Mouse (Mus musculus) CH12.LX (cell line): ENCODE data around the gene Hoxc4. TPM values are rescaled to one million over a fixed set of nuclear protein-coding genes. Genes with fewer than 3 reads are reported as not detected.

Source experiments
- DNase-seq: peaks from one replicate; pipeline ENCODE4 v3.0.0-alpha.2; 2013; ENCODE audit errors: extremely low read depth
- H3K27ac ChIP-seq: 2 replicates; pipeline ENCODE4 v1.5.1; 2012; ENCODE audit warnings: low read depth, mild to moderate bottlenecking, control low read depth, moderate library complexity; ENCODE audit not compliant: insufficient read depth
- H3K27me3 ChIP-seq: replicated peaks from 2 replicates; pipeline ENCODE3; 2012; ENCODE audit warnings: inconsistent platforms
- H3K36me3 ChIP-seq, 2 experiments: replicated peaks in 1 of 2; 2 replicates each; pipeline versions ENCODE3 to v1.6.1; 2012; ENCODE audit warnings: inconsistent platforms in 1 of 2, low read length in 1 of 2, mild to moderate bottlenecking in 1 of 2, mixed read lengths in 1 of 2, moderate library complexity in 1 of 2; ENCODE audit not compliant: control insufficient read depth in 1 of 2, insufficient read depth in 1 of 2
- H3K4me1 ChIP-seq, 2 experiments: 2 replicates each; pipeline ENCODE4 v1.6.1; 2012; ENCODE audit warnings: inconsistent platforms in 1 of 2, moderate library complexity in 1 of 2; ENCODE audit not compliant: insufficient read depth in 2 of 2, control insufficient read depth in 1 of 2
- H3K4me2 ChIP-seq: 2 replicates; pipeline ENCODE4 v1.6.1; 2012; ENCODE audit warnings: low read depth, mild to moderate bottlenecking, control low read depth; ENCODE audit not compliant: poor library complexity, insufficient read depth, severe bottlenecking
- H3K4me3 ChIP-seq, 3 experiments: fragments of 150-350 bp in 1 of 3; sonication (generic) in 1 of 3; replicated peaks in 1 of 3; 2 replicates each; pipeline versions ENCODE3 to v1.5.1; 2011 to 2012; ENCODE audit warnings: low read depth in 2 of 3, low read length in 2 of 3, mild to moderate bottlenecking in 2 of 3, moderate library complexity in 2 of 3, control low read depth in 1 of 3, improper control_type of control experiment in 1 of 3, inconsistent platforms in 1 of 3, mixed read lengths in 1 of 3; ENCODE audit not compliant: poor library complexity in 1 of 3
- H3K79me2 ChIP-seq: replicated peaks from 2 replicates; pipeline ENCODE4 v1.6.1; 2012; ENCODE audit warnings: mild to moderate bottlenecking, moderate library complexity; ENCODE audit not compliant: control insufficient read depth, poor library complexity, insufficient read depth, severe bottlenecking; ENCODE audit errors: extremely low read depth
- H3K9ac ChIP-seq: 2 replicates; pipeline ENCODE4 v1.6.1; 2012; ENCODE audit warnings: low read depth, mild to moderate bottlenecking, control low read depth, moderate library complexity; ENCODE audit not compliant: insufficient read depth
- H3K9me3 ChIP-seq: replicated peaks from 2 replicates; pipeline ENCODE3; 2012; ENCODE audit warnings: low read length, inconsistent platforms, mixed read lengths
- BHLHE40 ChIP-seq: IDR thresholded peaks from 2 replicates; pipeline ENCODE4 v1.6.1; 2011; ENCODE audit warnings: mild to moderate bottlenecking, low read depth, low read length, improper control_type of control experiment
- CHD1 ChIP-seq: IDR thresholded peaks from 2 replicates; pipeline ENCODE4 v1.6.1; 2012; ENCODE audit warnings: low read depth, low read length, improper control_type of control experiment, inconsistent platforms
- CHD2 ChIP-seq: IDR thresholded peaks from 2 replicates; pipeline ENCODE4 v1.6.1; 2011; ENCODE audit warnings: low read length, improper control_type of control experiment
- ELF1 ChIP-seq: IDR thresholded peaks from 2 replicates; pipeline ENCODE4 v1.6.1; 2014; ENCODE audit warnings: low read depth, mild to moderate bottlenecking, inconsistent platforms, low read length, improper control_type of control experiment
- EP300 ChIP-seq: IDR thresholded peaks from 2 replicates; pipeline ENCODE4 v1.6.1; 2011; ENCODE audit warnings: low read length, improper control_type of control experiment
- HCFC1 ChIP-seq: IDR thresholded peaks from 2 replicates; pipeline ENCODE4 v1.6.1; 2012; ENCODE audit warnings: low read depth, mild to moderate bottlenecking, inconsistent platforms, low read length, improper control_type of control experiment
- IRF4 ChIP-seq: IDR thresholded peaks from 2 replicates; pipeline ENCODE4 v1.6.1; 2014; ENCODE audit warnings: low read depth, mild to moderate bottlenecking, inconsistent platforms, low read length, improper control_type of control experiment
- JUN ChIP-seq: IDR thresholded peaks from 2 replicates; pipeline ENCODE4 v1.6.1; 2011; ENCODE audit warnings: low read depth, mild to moderate bottlenecking, low read length, improper control_type of control experiment, moderate library complexity; ENCODE audit not compliant: insufficient read depth
- MAFK ChIP-seq: IDR thresholded peaks from 2 replicates; pipeline ENCODE4 v1.6.1; 2011; ENCODE audit warnings: low read length, improper control_type of control experiment; ENCODE audit not compliant: insufficient replicate concordance
- MAX ChIP-seq: IDR thresholded peaks from 2 replicates; pipeline ENCODE4 v1.6.1; 2011; ENCODE audit warnings: low read length, improper control_type of control experiment
- MEF2A ChIP-seq: IDR thresholded peaks from 2 replicates; pipeline ENCODE4 v1.6.1; 2014; ENCODE audit warnings: low read depth, mild to moderate bottlenecking, inconsistent platforms, low read length, improper control_type of control experiment, borderline replicate concordance
- NRF1 ChIP-seq: IDR thresholded peaks from 2 replicates; pipeline ENCODE4 v1.6.1; 2014; ENCODE audit warnings: low read depth, mild to moderate bottlenecking, inconsistent platforms, low read length, improper control_type of control experiment, moderate library complexity
- POLR2A ChIP-seq: IDR thresholded peaks from 2 replicates; pipeline ENCODE4 v1.6.1; 2011; ENCODE audit warnings: low read depth, mild to moderate bottlenecking, improper control_type of control experiment, low read length
- POLR2AphosphoS2 ChIP-seq: IDR thresholded peaks from 2 replicates; pipeline ENCODE4 v1.6.1; 2011; ENCODE audit warnings: low read depth, low read length, improper control_type of control experiment
- RAD21 ChIP-seq: IDR thresholded peaks from 2 replicates; pipeline ENCODE4 v1.6.1; 2011; ENCODE audit warnings: low read depth, mild to moderate bottlenecking, low read length, improper control_type of control experiment, moderate library complexity
- SMC3 ChIP-seq: IDR thresholded peaks from 2 replicates; pipeline ENCODE4 v1.6.1; 2011; ENCODE audit warnings: low read depth, low read length, improper control_type of control experiment
- TBP ChIP-seq: conservative IDR thresholded peaks from 2 replicates; pipeline ENCODE4 v1.6.1; 2011; ENCODE audit warnings: low read depth, low read length, improper control_type of control experiment
- TCF12 ChIP-seq: IDR thresholded peaks from 2 replicates; pipeline ENCODE4 v1.6.1; 2014; ENCODE audit warnings: low read depth, mild to moderate bottlenecking, inconsistent platforms, low read length, improper control_type of control experiment
- UBTF ChIP-seq: IDR thresholded peaks from 2 replicates; pipeline ENCODE4 v1.6.1; 2012; ENCODE audit warnings: low read depth, mild to moderate bottlenecking, inconsistent platforms, low read length, improper control_type of control experiment, moderate library complexity
- USF2 ChIP-seq: conservative IDR thresholded peaks from 2 replicates; pipeline ENCODE4 v1.6.1; 2011; ENCODE audit warnings: low read depth, low read length, improper control_type of control experiment
- ZC3H11A ChIP-seq: IDR thresholded peaks from 2 replicates; pipeline ENCODE4 v1.6.1; 2012; ENCODE audit warnings: low read depth, mild to moderate bottlenecking, inconsistent platforms, low read length, improper control_type of control experiment
- ZKSCAN1 ChIP-seq: IDR thresholded peaks from 2 replicates; pipeline ENCODE4 v1.6.1; 2012; ENCODE audit warnings: low read depth, inconsistent platforms, low read length, improper control_type of control experiment, borderline replicate concordance
- ZMIZ1 ChIP-seq: IDR thresholded peaks from 2 replicates; pipeline ENCODE4 v1.6.1; 2012; ENCODE audit warnings: low read depth, mild to moderate bottlenecking, inconsistent platforms, low read length, improper control_type of control experiment
- dilution Hi-C: fragments of 300-500 bp; cut with MboI; formaldehyde crosslinking; loops from 2 replicates; pipeline ENCODE4 v1.14.3; 2020; ENCODE audit warnings: low sequenced_read_pairs; ENCODE audit not compliant: extremely low pct_unique_long_range_greater_than_20kb, extremely low pct_ligation_motif_present
- in situ Hi-C: fragments of 300-500 bp; cut with MboI; formaldehyde crosslinking; loops from 3 replicates; pipeline ENCODE4 v1.14.3; 2019; ENCODE audit warnings: low sequenced_read_pairs, low pct_ligation_motif_present, low pct_unique_long_range_greater_than_20kb, mixed read lengths
- polyA plus RNA-seq: library from polyadenylated mRNA; unstranded; fragments of >175 nt; gene quantifications from 2 replicates; pipeline ENCODE4 v1.2.1, GENCODE M21; 2012; ENCODE audit warnings: low read depth; ENCODE audit not compliant: insufficient read length
- total RNA-seq, 2 experiments: library from RNA; depleted of rRNA; stranded (reverse); fragments of 300-350 nt in 1 of 2; fragments of >200 nt in 1 of 2; gene quantifications; 2 replicates each; pipeline ENCODE4 v1.2.3; 2012 to 2014

Hoxc4 gene
- total and polyA plus RNA-seq, 3 experiments = 5.7 to 31.7 (median 8.6) TPM

GRCm38 (mm10) chr15:102984521-102984920 is 34.2 kb upstream of the Hoxc4 start:
- H3K79me2 ChIP-seq = no peaks in the 10 kb centered on the region
- peaks cover 0 to 5% of the 10 kb centered on the region in 2 experiments; a peak in 3 of 4 replicates for H3K4me1 ChIP-seq
- H3K4me2 ChIP-seq = no peak overlapping the region
- TF ChIP-seq POLR2A (no peak), IRF4 (no peak), ZMIZ1 (no peak), SMC3 (no peak), UBTF (no peak)
- H3K36me3 ChIP-seq = no peaks in the 10 kb centered on the region
- H3K27ac ChIP-seq = no peak overlapping the region
- H3K9me3 ChIP-seq = no peaks in the 10 kb centered on the region
- no peak for DNase-seq
- in situ Hi-C loops (loop anchor here (10.0 kb wide), 1 partner anchor 330 kb away; the partner anchor contains the start of gene Gpr84), dilution Hi-C loops (no loop called here)
- no peak overlapping the region for H3K4me3 ChIP-seq
- H3K9ac ChIP-seq = no peak overlapping the region
- peaks cover 76% of the 10 kb centered on the region for H3K27me3 ChIP-seq

- Histone ChIP-seq H3K27me3 (peaks cover 76% of the 10 kb centered on the region), H3K27ac (no peak overlapping the region), H3K9ac (no peak overlapping the region), H3K4me1 (peaks cover 0 to 2% of the 10 kb centered on the region in 2 experiments; a peak in 2 of 4 replicates), H3K79me2 (no peaks in the 10 kb centered on the region), H3K4me2 (no peak overlapping the region), H3K4me3 (no peak overlapping the region), H3K9me3 (no peaks in the 10 kb centered on the region), H3K36me3 (no peaks in the 10 kb centered on the region)
- dilution Hi-C loops (no loop called here), in situ Hi-C loops (loop anchor here (5.0 to 10.0 kb wide), 2 partner anchors 187 to 330 kb away; partner anchors contain the start of gene Gpr84)
- no peak for DNase-seq
- TF ChIP-seq BHLHE40 = no peak
- TF ChIP-seq TCF12 = no peak
- no peak for TF ChIP-seq UBTF
- TF ChIP-seq MAFK = no peak
- TF ChIP-seq NRF1 = no peak
- TF ChIP-seq MAX = no peak
- TF ChIP-seq JUN = no peak
- TF ChIP-seq ZC3H11A = no peak
- no peak for TF ChIP-seq CHD1
- TF ChIP-seq ZKSCAN1 = no peak
- no peak for TF ChIP-seq RAD21
- TF ChIP-seq USF2 = no peak
- no peak for TF ChIP-seq EP300
- no peak for TF ChIP-seq CHD2
- no peak for TF ChIP-seq MEF2A
- no peak for TF ChIP-seq POLR2AphosphoS2
- TF ChIP-seq HCFC1 = no peak
- no peak for TF ChIP-seq ELF1
- TF ChIP-seq TBP = no peak
- TF ChIP-seq, all 38 proteins: peak for 0
Measured at GRCm38 (mm10) chr15:102984925-102985324, 33.8 kb upstream of the Hoxc4 start.
